Mouse (Mus musculus) cerebellum, postnatal 14 days (tissue): ENCODE results near the gene Fcgr1.

ENCODE experiments used
- DNase-seq, 2 experiments: peaks; one replicate each; pipeline ENCODE4 v3.0.0; 2021; ENCODE audit warnings: mixed read lengths in 2 of 2

The Fcgr1 gene

DNA sequence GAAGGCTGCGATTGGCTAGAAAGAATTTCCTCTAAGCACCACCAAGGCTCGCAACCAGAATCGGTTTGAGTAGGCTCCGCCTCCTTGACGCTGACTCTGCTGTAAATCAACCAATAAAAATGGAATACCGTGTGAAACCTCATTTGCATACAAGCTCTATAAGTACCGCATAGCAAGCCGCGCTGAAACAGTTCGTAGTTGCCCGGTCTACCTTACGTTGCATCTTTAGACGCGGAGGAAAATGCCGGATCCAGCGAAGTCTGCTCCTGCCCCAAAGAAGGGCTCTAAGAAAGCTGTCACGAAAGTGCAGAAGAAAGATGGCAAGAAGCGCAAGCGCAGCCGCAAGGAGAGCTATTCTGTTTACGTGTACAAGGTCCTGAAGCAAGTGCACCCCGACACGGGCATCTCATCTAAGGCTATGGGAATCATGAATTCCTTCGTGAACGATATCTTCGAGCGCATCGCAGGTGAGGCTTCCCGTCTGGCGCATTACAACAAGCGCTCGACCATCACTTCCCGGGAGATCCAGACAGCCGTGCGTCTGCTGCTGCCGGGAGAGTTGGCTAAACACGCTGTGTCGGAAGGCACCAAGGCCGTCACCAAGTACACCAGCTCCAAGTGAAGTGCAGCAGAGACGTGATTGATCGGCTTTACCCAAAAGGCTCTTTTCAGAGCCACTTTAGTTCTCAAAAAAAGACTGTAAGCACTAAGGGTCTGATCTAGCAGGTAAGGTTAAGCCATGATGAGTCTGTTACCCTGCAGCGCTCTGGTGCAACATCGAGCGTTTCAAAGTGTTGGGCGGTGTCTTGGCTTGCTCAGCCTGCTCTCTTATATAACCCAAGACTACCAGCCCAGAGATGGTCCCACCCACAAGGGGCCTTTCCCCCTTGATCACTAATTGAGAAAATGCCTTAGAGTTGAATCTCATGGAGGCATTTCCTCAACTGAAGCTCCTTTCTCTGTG, 24.0 kb downstream of the Fcgr1 start, which contains the start of gene Hist2h2bb:
TSS of gene Hist2h2bb (plus strand) at position 242 of the 964 bp plus-strand sequence.
- DNase-seq = peak; percentile 88 to 93

DNA sequence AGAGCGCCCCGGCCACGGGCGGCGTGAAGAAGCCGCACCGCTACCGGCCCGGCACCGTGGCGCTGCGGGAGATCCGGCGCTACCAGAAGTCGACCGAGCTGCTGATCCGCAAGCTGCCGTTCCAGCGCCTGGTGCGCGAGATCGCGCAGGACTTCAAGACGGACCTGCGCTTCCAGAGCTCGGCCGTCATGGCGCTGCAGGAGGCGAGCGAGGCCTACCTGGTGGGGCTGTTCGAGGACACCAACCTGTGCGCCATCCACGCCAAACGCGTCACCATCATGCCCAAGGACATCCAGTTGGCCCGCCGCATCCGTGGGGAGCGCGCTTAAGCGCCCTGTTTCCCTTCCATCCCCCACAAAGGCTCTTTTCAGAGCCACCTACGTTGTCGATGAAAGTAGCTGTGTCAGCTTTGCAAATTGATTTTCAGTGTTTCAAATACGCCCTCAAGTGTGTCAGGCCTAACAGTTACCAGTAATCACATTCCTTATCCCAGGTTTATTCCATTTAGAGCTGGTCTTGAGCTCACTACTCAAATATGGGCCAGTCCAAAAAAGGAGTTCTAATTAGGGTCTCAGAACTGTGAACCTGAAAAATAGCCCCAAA, 24.9 kb downstream of the Fcgr1 start:
- DNase-seq = peak in 1 of 2 experiments; percentile 41

DNA sequence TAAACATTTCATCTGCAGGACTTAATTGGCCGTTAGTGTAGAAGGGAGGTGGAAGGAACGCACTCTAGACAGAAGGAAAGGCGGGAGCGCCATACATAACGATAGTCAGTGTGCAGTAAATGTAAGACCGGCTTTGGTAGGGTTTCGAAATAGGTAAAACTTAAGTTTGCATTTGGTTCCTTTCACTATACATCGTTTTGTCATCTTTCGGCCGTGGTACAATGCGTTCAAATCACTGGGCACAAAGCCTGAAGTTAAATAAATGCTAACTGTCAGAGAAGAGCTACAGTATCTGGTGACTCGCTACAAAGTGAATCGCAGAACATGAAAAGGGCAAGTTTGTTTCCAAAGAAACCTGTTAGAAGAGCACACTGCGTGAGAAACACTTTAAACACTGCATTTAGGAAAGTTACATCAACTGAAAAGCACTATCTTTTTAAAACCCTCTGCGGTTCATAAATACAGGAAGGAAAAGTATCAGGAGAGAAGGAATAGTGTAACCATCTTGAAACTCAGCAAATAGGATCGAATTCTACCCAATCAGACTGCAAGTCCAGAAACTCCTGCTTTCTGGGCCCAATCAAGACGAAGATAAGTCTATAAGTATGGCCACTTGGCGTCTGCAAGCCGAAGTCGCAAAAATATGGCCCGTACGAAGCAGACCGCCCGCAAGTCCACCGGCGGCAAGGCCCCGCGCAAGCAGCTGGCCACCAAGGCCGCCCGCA, 25.6 kb downstream of the Fcgr1 start, which contains the start of gene Hist2h3b:
TSS of gene Hist2h3b (plus strand) at position 604 of the 725 bp plus-strand sequence.
- peak; percentile 77 to 84 for DNase-seq

DNA sequence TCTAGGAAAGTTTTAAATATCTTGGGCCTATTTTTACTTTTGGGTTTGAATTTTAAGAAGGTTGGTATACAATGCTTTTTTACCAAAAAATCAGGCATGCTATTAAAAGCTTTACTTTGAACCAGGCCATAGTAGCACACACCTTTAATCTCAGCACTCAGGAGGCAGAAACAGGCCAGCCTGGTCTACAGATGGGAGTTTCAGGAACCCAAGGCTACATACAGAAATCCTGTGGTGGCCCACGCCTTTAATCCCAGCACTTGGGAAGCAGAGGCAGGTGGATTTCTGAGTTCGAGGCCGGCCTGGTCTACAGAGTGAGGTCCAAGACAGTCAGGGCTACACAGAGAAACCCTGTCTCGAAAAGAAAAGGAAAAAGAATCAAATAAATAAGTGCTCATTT, 26.2 kb downstream of the Fcgr1 start:
- no peak for DNase-seq

DNA sequence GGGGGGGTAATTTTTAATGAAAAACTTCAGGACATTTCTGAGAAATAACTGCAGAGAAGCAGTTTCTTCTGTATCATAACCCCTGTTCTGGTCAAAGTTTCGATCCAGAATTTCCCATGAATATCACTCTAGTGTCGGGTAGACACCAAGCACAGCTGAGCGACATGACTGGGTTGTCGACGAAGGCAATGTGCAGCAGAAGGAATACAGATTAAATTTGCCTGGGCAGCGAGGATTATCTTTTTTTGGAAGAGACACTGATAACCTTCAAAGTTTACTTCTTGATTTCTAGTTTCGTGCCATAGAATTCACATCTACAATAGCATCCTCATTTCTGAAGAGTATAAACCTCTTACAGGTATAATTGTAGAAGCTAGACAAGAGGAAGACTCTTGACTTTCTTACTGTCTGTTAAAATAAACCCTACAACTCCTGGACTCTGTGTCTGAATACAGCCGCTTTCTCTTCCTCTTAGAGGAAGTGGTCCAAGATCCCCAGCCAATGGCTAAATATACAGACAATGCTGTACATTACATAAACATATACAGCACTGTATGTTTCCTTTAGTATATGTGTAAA, 27.5 kb downstream of the Fcgr1 start:
- DNase-seq = no peak

DNA sequence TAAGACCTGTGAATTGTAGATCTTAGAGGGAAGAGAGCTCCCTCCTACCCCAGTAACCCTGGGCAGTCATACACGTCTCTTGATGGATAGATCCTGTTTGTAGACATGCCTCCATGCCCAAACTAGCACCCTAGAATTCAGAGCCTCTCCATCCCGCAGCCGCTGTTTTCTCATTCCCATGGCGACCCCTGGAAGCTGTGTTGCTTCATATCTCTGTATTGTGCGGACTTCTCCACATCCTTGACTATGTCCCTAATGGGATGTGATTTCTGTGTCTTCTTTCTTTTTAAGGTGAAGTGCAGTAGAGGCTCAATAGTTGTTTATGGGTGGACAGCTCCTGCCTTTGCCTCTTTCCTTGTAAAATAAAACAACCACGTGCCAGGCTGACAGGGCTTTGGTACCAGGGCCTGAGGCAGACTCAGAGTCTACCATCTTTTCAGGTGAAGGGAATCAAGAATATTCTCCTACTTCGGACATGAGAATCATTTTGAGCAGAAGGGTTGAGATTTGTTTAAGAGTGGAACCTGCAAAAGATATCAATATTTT, 29.3 kb downstream of the Fcgr1 start:
- DNase-seq = no peak

DNA sequence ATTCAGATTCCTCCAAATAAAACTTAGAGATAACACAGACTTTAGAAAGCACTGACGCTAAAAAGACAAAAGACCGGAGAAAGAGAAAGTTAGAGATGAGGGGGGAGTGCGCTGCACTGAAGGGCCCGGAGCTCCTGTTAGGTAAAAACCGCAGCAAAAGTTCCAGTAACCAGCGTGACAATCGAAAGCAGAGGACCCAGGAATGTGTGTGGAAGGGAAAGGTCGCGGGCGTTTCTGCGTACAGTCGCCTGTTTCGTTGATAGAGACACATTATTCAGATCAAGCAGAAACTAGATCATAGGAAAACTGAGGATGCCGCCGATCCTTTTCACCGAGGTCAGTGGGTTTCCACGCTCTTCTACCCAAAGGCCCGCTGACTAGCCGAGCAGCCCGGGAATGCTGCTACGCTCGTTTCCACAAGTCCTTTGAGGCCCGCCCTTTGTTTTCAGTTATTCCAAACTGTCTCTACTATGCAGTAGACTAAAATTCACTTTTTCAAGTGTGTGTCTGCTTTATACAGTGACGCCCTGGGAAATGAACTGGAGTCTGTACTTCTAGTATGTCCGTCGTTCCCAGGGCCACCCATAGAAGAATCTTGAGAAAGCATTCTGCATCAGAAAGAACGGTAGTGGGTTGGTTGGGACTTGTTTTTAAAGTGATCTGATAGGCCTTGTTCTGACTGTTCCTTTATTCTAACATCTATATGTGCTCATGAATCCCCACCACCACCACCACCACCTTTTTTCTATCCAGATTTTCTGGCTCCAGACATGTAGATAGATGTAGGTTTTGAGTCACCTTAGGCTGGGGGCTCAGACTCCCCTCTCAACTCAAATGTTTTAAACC, 30.0 kb downstream of the Fcgr1 start:
- peak; percentile 57 to 67 for DNase-seq

DNA sequence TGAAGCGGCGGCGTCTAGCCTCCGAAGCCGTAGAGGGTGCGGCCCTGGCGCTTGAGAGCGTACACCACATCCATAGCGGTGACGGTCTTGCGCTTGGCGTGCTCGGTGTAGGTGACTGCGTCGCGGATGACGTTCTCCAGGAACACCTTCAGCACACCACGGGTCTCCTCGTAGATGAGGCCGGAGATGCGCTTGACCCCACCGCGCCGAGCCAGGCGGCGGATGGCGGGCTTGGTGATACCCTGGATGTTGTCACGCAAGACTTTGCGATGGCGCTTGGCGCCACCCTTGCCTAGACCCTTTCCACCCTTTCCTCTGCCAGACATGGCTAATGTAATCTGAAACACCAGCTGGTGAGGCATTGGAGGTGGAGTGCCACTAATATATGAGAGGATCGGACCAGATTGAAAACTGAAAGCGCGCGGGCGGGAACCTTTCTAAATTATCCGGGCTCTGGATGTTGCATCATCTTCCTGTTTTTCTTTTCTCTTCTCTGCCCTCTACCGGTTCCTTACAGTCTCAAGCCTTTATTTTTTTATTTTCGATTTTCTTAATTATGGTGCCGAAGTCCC, 30.7 kb downstream of the Fcgr1 start, which contains the start of gene Hist2h4:
TSS of gene Hist2h4 (minus strand) at position 333 of the 572 bp plus-strand sequence.
- peak; percentile 96 to 99 for DNase-seq

DNA sequence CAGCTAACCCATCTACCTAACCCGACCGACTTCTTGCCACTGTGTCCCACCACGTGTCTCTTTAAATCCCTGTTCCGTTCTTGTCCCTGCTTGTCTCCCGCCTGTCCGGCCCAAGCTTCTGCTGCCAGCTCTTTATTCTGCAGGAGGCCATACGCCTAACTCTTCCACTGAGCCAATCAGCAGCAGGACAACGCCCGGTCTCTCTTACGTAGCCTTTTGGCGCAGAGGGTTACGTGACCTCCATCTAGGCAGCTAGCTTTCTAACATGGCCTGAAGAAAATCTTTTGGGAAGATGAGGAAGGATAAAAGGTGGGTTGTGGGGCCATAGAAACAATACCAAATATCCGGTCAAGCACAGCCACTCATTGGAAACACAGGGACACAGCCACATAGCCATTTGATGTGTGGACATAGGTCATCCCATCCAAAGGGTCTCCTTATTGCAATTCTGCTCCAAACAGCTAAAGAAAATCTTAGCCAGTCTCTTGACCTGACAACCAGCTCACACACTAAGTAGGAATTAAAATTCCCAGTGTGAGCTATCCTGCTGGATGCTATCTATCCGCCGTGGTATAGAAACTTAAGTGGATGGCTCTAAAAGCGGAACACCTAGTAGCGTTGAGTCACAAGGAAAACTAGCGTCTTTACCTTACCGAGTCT, 31.4 kb downstream of the Fcgr1 start:
- DNase-seq = peak; percentile 87 to 91

DNA sequence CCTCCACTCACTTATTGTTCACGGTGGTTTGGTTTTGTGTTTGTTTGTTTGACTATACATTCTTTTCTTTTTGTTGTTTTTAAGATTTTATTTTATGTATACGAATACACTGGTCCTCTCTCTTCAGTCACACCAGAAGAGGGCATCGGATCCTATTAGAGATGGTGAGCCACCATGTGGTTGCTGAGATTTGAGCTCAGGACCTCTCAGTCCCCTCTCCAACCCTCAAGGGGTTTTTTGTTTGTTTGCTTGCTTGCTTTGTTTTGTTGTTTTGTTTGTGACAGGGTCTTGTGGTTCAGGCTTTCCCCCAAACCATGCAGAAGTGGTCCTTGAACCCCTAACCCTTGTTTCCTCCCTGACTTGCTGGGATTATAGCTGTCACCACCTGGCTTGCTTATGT, 32.1 kb downstream of the Fcgr1 start:
- no peak for DNase-seq

DNA sequence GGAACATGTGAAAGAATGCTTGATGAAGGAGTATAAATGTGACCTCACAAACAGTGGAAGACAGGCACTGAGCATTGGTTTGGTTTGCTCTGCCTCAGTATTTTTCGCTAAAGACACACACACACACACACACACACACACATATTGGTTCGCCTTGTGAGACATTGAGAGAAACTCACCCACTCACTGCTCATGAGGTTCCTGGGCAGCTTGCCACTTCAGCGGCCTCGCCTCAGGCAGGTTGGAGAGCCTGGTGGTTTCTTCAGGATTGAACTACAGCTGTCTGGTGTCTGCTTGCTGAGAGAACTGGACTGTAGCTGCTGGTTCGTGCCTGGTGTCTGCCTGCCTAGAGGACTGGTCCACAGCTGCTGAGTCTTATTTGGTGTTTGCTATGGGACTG, 33.5 kb downstream of the Fcgr1 start:
- no peak for DNase-seq

DNA sequence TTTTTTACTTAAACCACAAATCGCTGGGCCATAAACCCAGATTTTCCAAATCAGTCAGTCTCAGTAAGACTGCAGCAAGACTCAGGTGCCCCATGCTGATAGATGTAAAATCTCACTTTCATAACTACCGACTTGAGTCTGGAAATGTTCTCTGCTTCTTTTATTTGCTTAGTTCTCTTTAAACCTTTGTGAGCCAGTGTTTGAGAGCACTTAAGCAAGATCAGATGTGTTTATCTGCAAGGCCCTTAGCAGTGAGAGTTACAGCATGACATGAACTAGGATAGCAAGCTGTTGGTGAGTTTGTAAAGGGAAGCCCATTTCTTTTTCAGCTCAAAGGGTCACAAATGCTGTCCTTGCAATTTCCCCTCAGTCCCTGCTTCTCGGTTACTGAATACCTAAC, 36.6 kb downstream of the Fcgr1 start:
- no peak for DNase-seq

DNA sequence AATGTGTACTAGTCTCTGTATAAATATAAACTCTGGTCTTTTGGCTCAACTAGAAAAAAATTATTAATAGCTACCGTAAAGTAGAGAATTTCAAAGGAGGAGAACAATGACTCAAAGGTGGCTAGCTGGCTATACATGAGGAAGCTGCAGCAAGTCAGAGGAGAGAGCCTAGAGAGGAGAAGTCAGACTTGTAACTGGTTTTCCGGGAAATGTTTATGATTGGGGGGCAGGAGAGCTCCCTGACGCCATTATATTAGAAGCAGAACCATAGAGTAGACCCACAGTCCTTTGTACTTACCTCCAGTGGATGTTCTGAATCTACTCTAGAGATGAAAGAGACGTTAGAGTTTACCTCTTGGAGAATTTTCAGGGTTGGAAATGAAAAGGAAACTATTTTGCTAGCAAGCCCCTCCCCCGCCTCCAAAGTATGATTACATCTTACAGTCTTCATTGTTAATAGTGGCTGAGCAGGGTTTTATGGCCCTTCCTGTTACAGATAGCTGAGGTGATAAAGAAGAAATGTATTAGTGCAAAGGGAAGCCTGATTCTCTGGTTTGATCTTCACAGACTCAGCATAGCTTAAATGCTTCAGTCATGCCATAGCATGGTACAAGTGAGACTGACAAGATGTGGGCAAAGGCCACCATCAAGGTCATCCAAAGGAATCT, 37.7 kb downstream of the Fcgr1 start:
- no peak for DNase-seq

DNA sequence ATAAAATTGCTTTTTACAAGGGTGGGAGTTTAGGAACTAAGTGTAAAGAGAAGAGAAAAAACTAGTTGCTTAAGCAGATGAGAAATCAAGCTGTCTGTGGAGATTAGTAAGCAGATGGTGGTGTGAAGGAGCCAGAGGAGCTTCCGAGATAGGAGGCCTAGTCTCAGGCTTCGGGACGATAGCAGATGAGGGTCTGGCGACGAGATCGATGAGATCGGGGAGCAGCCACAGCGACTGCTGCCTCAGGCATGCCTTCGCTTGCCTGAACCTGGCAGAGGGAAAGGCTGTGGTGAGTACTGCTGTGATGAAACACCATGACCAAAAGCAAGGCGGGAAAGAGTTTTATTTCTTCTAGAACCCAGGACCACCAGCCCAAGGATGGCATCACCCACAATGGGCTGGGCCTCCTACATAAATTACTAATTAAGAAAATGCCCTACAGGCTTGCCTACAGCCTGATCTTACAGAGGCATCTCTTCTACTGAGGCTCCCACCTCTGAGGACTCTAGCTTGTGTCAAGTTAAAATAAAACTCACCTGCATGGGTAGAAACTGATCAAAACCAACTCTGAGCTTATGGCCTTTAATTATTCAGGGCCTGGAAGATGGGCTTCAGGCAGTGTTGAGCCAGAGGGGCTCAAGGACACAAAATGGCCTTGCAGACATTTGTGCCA, 39.0 kb downstream of the Fcgr1 start:
- peak; percentile 64 to 65 for DNase-seq

DNA sequence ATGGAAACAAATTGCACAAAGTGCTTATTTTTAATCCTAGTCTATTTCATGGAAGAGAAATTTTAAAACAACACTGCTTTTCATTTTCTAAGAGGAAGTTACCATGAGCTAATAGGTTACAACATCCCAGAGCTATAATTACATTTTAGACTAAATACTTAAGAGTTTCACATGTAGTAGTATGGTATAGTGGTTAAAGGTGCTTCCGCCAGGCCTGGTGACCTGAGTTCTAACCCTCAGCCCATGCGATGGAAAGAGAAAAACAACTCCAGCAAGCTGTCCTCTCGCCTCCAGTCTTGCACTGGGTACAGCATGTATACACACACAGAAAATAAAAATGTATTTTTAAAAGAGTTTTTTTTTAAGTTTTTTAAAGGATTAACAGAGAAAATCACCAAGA, 42.0 kb downstream of the Fcgr1 start:
- no peak for DNase-seq

DNA sequence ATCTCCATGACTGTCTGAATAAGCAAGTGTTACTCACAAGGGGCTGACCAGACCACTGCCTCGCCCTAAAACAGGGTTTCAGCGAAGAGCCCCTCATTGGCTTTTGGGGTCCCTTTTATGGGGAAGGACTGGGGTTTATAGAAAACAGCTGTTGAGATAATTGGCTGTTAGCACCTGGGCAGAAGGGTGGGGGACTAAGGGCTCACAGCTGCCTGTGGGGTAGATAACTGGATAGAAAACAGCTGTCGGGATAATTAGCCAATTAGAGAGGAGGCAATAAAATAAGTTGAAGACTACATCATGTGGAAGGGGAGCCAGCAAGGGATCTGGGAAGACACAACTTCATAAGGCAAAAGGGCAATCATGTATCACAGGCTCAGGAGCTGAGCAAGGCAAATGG, 42.9 kb downstream of the Fcgr1 start:
- DNase-seq = no peak

DNA sequence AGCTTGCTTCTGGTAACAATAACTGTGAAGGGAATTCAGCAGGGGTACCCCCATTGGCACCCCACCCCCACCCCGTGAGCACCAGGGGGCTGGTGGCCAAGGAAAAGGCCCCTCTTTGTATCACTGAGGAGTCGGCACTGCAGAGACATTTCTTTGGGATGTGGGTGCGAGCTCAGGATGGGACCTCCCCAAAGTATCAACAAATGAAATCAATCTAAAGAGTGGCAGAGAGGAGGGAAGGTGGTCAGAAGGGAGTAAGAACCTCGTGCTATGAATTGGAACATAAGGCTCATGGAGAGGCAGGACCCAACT, 44.8 kb downstream of the Fcgr1 start:
- DNase-seq = no peak

DNA sequence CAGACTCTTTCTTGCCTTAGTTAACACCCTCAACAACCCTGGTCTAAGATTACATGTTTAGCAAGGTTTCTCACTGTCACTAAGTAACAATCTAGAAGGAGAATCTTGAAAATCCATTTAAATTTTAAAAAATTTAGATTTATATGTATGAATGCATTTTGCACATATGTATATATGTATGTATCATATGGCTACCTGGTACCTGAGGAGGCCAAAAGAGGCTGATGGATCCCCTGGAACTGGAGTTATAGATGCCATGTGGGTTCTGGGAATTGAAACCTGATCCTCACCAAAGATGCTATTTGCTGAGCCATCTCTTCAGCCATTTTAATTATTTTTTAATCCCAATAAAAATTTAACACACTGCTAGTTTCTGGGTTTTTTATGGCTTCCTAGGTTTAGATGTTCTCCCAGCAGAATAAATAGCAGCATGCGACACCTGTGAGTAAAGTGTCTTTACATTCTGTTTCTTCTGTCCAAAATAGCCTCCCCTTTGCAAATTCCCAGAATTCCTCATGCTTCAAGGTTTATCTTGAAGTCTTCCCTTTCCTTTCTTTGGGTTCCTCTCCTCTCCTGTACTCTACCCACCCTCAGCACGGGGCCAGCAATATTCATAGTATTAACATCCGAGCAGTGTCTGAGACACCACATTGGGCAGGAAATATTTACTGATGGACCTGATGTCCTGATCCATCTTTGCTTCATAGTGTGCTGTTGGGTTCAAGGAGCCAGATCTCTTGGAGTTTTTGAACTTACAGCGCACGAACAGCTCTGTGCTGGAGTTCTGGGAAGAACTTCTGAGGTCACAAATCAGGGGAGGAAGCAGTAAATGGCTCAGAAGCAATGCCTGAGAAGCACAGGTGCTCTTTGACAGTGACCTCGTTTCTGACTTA, 45.4 kb downstream of the Fcgr1 start:
- DNase-seq = no peak
